Mouse (Mus musculus) C2C12 (cell line): ENCODE data around the gene Tesc. TPM values are rescaled to one million over a fixed set of nuclear protein-coding genes. Genes with fewer than 3 reads are reported as not detected.

Experiments
- H3K27me3 ChIP-seq: one replicate; pipeline ENCODE4 v1.6.1; 2011; ENCODE audit not compliant: control insufficient read depth, insufficient read depth, insufficient read length
- H3K36me3 ChIP-seq: one replicate; pipeline ENCODE4 v1.6.1; 2011; ENCODE audit not compliant: control insufficient read depth, insufficient read depth
- H3K4me3 ChIP-seq: one replicate; pipeline ENCODE4 v1.5.1; 2011; ENCODE audit warnings: mild to moderate bottlenecking, control low read depth; ENCODE audit not compliant: poor library complexity, insufficient read depth, severe bottlenecking
- H3K79me2 ChIP-seq: one replicate; pipeline ENCODE4 v1.6.1; 2011; ENCODE audit not compliant: control insufficient read depth, insufficient read depth
- H3K79me3 ChIP-seq: one replicate; pipeline ENCODE4 v1.6.1; 2011; ENCODE audit warnings: low read depth, control low read depth
- H3ac ChIP-seq: one replicate; pipeline ENCODE3; 2011; ENCODE audit warnings: low read depth; ENCODE audit not compliant: control insufficient read depth, insufficient read length
- CEBPB ChIP-seq: IDR thresholded peaks from one replicate; pipeline ENCODE4 v1.6.1; 2011; ENCODE audit warnings: low read depth, mild to moderate bottlenecking, control low read depth, moderate library complexity
- CTCF ChIP-seq: IDR thresholded peaks from one replicate; pipeline ENCODE4 v1.5.1; 2011; ENCODE audit not compliant: control insufficient read depth, insufficient read depth, insufficient read length
- FOSL1 ChIP-seq: IDR thresholded peaks from one replicate; pipeline ENCODE4 v1.8.0; 2011; ENCODE audit warnings: mild to moderate bottlenecking, low read length; ENCODE audit not compliant: poor library complexity, insufficient read depth, severe bottlenecking
- MAX ChIP-seq: IDR thresholded peaks from one replicate; pipeline ENCODE4 v1.6.1; 2011; ENCODE audit warnings: mild to moderate bottlenecking, control low read depth
- MYOD1 ChIP-seq: IDR thresholded peaks from one replicate; pipeline ENCODE4 v1.6.1; 2011; ENCODE audit warnings: low read depth; ENCODE audit not compliant: control insufficient read depth, insufficient read length
- MYOG ChIP-seq: IDR thresholded peaks from one replicate; pipeline ENCODE4 v1.6.1; 2011; ENCODE audit not compliant: control insufficient read depth, insufficient read length; ENCODE audit errors: extremely low read depth
- USF1 ChIP-seq: IDR thresholded peaks from one replicate; pipeline ENCODE4 v1.6.1; 2011; ENCODE audit warnings: low read depth, mild to moderate bottlenecking, control low read depth, moderate library complexity
- long read RNA-seq, 2 experiments: library from polyadenylated mRNA; unstranded; transcript quantifications; one replicate each; pipeline ENCODE4 v2.0.0; 2019 to 2020
- polyA plus RNA-seq: library from polyadenylated mRNA; unstranded; fragments of >200 nt; fragmentation: generic; extraction: Trizol; gene quantifications from one replicate; pipeline ENCODE4 v1.2.1, GENCODE M21; 2012; ENCODE audit warnings: missing spikeins

Tesc gene
- polyA plus RNA-seq = 0.06 TPM
- long read RNA-seq, experiment 1 = 0 reads
- long read RNA-seq, experiment 2, partial matches to known transcripts = 0 of 2 reads
- long read RNA-seq, experiment 2, other reads (novel, unspliced or antisense) = 2 of 2 reads

DNA sequence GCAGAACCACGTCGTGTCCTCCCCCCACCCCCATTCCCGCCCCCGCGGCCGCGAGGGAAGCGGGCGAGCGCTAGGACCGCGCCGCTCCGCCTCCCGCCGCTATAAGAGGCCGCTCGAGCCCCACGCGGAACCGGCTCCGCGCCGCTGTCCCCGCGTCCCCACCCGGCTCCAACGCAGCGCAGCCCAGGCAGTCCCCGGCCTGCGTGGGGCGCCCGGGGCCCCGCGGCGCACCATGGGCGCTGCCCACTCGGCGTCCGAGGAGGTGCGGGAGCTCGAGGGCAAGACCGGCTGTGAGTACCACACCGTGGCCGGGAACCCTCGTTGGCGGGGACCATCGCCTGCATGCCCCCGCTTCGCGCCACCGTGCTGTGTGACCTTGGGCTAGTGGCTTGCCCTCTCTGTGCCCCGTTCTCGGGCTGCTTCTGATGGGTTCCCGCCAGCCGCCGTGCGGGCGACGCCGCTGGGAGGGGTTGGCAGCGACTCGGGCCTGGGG is at the start of gene Tesc:
Gene Tesc, plus strand, starts transcription at position 46 of the 493 bp plus-strand sequence.
- H3K4me3 ChIP-seq = no peak within 1 kb of the TSS
- H3K79me2 ChIP-seq = no peaks in the 10 kb centered on the region
- H3K27me3 ChIP-seq = peaks cover 42% of the 10 kb centered on the region
- H3ac ChIP-seq = no peak within 1 kb of the TSS
- H3K36me3 ChIP-seq = no peaks in the 10 kb centered on the region
- no peak for TF ChIP-seq MYOG
- TF ChIP-seq USF1 = no peak
- no peak for TF ChIP-seq CEBPB
- no peak for TF ChIP-seq MAX
- TF ChIP-seq CTCF = no peak
- no peak for TF ChIP-seq MYOD1
- no peak for TF ChIP-seq FOSL1
- H3K79me3 ChIP-seq = no peaks in the 10 kb centered on the region

GRCm38 (mm10) chr5:117978159-117978697 is 49.3 kb upstream of the Tesc start:
- no peaks in the 10 kb centered on the region for H3K79me2 ChIP-seq
- TF ChIP-seq FOSL1 (no peak), CTCF (no peak), MYOD1 (no peak), MAX (no peak), MYOG (no peak), CEBPB (no peak), USF1 (no peak)
- H3K79me3 ChIP-seq = no peaks in the 10 kb centered on the region
- H3ac ChIP-seq = no peak overlapping the region
- H3K27me3 ChIP-seq = peaks cover 3% of the 10 kb centered on the region
- no peaks in the 10 kb centered on the region for H3K36me3 ChIP-seq
- no peak overlapping the region for H3K4me3 ChIP-seq

- Histone ChIP-seq H3K79me3 (no peaks in the 10 kb centered on the region), H3K4me3 (no peak overlapping the region), H3K79me2 (no peaks in the 10 kb centered on the region), H3K36me3 (no peaks in the 10 kb centered on the region), H3ac (no peak overlapping the region), H3K27me3 (no peaks in the 10 kb centered on the region)
- TF ChIP-seq MYOG (no peak), USF1 (no peak), CEBPB (no peak), MYOD1 (no peak), CTCF (no peak), FOSL1 (no peak), MAX (no peak)
These were observed 48.5 kb upstream of the Tesc start for GRCm38 (mm10) chr5:117979082-117979481.

GRCm38 (mm10) chr5:117980921-117981320 is 46.6 kb upstream of the Tesc start:
- Histone ChIP-seq H3ac (no peak overlapping the region), H3K36me3 (no peaks in the 10 kb centered on the region), H3K79me3 (no peaks in the 10 kb centered on the region), H3K27me3 (no peaks in the 10 kb centered on the region), H3K4me3 (no peak overlapping the region), H3K79me2 (no peaks in the 10 kb centered on the region)
- TF ChIP-seq MYOD1 (no peak), CEBPB (no peak), CTCF (no peak), FOSL1 (no peak), MAX (no peak), USF1 (no peak), MYOG (no peak)

DNA sequence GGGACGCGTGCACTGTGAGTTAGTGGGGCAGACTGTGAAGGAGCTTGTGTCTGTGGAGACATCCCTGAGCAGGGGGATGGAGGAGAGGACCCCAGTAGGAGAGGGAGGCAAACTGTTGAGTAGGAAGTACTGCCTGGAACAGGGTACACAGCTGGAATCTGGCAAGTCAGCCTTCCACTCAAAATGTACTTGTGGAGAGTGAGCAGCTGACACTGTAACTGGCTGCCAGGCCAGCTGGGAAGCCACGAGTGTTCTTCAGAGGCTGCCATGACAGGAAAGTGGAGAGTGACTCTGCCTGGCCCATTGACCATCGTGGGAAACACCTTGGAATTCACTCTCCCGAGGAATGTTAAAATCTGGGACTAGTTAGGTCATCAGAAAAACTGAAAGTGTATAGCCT is 45.6 kb upstream of the Tesc start:
- peaks cover 9% of the 10 kb centered on the region for H3K36me3 ChIP-seq

More for the DNA sequence above, 45.6 kb upstream of the Tesc start:
- H3K79me2 ChIP-seq = no peaks in the 10 kb centered on the region
- no peak overlapping the region for H3ac ChIP-seq
- H3K27me3 ChIP-seq = no peaks in the 10 kb centered on the region
- TF ChIP-seq USF1 (no peak), MYOD1 (no peak), CTCF (no peak), CEBPB (no peak), MAX (no peak), MYOG (no peak), FOSL1 (no peak)
- H3K4me3 ChIP-seq = no peak overlapping the region
- no peaks in the 10 kb centered on the region for H3K79me3 ChIP-seq
